Mouse (Mus musculus) lung, embryonic 14.5 days (tissue): ENCODE measurements around the gene Gale. TPM values are rescaled to one million over a fixed set of nuclear protein-coding genes. Genes with fewer than 3 reads are reported as not detected.

Experiments
- ATAC-seq: fragments of 200-750 bp; cut with Nextera tagmentation; 2 replicates; pipeline ENCODE4 v1.8.0; 2017; ENCODE audit warnings: mild to moderate bottlenecking, moderate TSS enrichment, moderate library complexity; ENCODE audit not compliant: insufficient read depth
- DNase-seq: peaks from one replicate; pipeline ENCODE4 v3.0.0-alpha.2; 2015
- H3K27ac ChIP-seq: fragments of 300-500 bp; sonication (generic); 2 replicates; pipeline ENCODE4 v1.5.1; 2014; ENCODE audit warnings: low read depth, mild to moderate bottlenecking, moderate library complexity
- H3K27me3 ChIP-seq: fragments of 300-500 bp; sonication (generic); 2 replicates; pipeline ENCODE4 v1.6.1; 2014; ENCODE audit warnings: low read length, control low read depth; ENCODE audit not compliant: insufficient read depth
- H3K36me3 ChIP-seq: fragments of 300-500 bp; sonication (generic); 2 replicates; pipeline ENCODE4 v1.6.1; 2014; ENCODE audit warnings: control low read depth; ENCODE audit not compliant: insufficient read depth
- H3K4me1 ChIP-seq: fragments of 300-500 bp; sonication (generic); 2 replicates; pipeline ENCODE4 v1.6.1; 2014; ENCODE audit warnings: antibody characterized with exemption, control low read depth; ENCODE audit not compliant: insufficient read depth
- H3K4me2 ChIP-seq: fragments of 300-500 bp; sonication (generic); 2 replicates; pipeline ENCODE4 v1.6.1; 2014; ENCODE audit warnings: mild to moderate bottlenecking
- H3K4me3 ChIP-seq: fragments of 300-500 bp; sonication (generic); 2 replicates; pipeline ENCODE4 v1.5.1; 2014; ENCODE audit warnings: low read depth, low read length
- H3K9ac ChIP-seq: fragments of 300-500 bp; sonication (generic); 2 replicates; pipeline ENCODE4 v1.6.1; 2014
- H3K9me3 ChIP-seq: fragments of 300-500 bp; sonication (generic); 2 replicates; pipeline ENCODE4 v1.6.1; 2016; ENCODE audit warnings: low read depth, low read length, control low read depth
- CTCF ChIP-seq: IDR thresholded peaks from 2 replicates; pipeline ENCODE4 v1.5.1; 2016; ENCODE audit warnings: antibody characterized with exemption, low read depth
- WGBS: fragments of 180-500 bp; shearing (Covaris S2); extraction: QIAGEN DNeasy Blood & Tissue Kit; methylation state at CpG from one replicate; pipeline ENCODE4 v1.1.7; 2014; 5-methylcytosine and 5-hydroxymethylcytosine counted together
- polyA plus RNA-seq: library from polyadenylated mRNA; unstranded; fragments of >200 nt; fragmentation: Nextera tagmentation; extraction: Ambion mirVana; gene quantifications from 2 replicates; pipeline ENCODE4 v1.2.1, GENCODE M21; 2014

The Gale gene
- polyA plus RNA-seq, 1 experiment from 2014 or later = 30.3 TPM

DNA sequence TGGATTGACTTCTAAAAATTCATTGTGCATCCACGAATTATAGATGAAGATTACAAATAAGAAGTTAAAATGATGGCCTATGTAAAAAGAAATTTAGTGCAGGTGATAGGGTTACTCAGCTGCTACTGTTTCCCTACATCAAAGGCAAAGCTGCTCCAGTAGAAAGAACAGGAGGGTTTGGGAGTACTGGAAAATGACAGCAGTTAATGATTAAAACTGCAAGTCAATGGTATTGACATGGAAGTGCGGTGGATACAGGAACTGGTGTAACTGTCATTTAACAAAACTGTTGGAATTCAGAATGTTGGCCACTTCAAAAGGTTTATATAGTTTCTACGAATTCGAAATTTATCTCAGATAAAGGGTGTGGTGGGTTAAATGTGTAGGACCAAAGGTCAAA lies 31.6 kb downstream of the Gale start:
- DNase-seq (no peak), ATAC-seq (no peak)
- Histone ChIP-seq H3K4me1 (no peaks in the 10 kb centered on the region), H3K27ac (no peak overlapping the region), H3K9me3 (peaks cover 5% of the 10 kb centered on the region; the same call in 1 of the 2 replicates), H3K9ac (no peak overlapping the region), H3K27me3 (no peaks in the 10 kb centered on the region), H3K4me3 (no peak overlapping the region), H3K4me2 (no peak overlapping the region), H3K36me3 (no peaks in the 10 kb centered on the region)
- WGBS = 85% methylated on average over 4 of the region's 4 CpGs
- TF ChIP-seq CTCF = no peak

DNA sequence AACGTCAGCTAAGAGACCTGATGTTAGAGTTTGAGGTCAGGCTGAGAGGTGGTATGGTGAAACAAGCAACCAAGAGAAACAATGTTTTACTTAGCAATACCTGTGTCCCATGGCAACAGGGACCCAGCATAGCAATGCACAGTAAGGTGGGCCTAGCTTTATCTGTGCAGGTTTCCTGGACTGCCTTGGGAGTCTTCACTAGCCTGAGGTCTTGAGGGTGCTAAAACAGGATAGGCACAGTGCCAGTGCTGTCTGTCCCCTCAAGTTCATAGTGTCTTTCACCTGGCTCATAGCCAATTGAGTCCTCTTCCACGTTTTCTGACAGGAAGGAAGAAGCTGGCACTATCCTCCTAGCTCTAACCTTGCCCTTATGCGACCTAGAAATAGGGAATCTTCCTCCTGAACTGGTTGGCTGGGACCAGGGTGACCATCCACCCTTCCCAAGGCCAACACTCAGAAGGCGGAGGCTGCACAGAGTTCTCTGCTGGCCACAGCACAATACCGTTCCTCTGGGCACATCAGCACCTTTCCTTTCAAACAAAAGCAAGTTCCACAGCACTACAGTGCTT lies 40.7 kb downstream of the Gale start:
- peaks cover 67% of the 10 kb centered on the region for H3K36me3 ChIP-seq
- no peak overlapping the region for H3K4me3 ChIP-seq
- no peak for TF ChIP-seq CTCF
- no peak for DNase-seq
- no peaks in the 10 kb centered on the region for H3K9me3 ChIP-seq
- no peaks in the 10 kb centered on the region for H3K4me1 ChIP-seq
- no peaks in the 10 kb centered on the region for H3K27me3 ChIP-seq
- no peak overlapping the region for H3K27ac ChIP-seq
- WGBS = 87% methylated on average over 5 of the region's 5 CpGs
- no peak overlapping the region for H3K9ac ChIP-seq
- no peak for ATAC-seq
- H3K4me2 ChIP-seq = no peak overlapping the region

DNA sequence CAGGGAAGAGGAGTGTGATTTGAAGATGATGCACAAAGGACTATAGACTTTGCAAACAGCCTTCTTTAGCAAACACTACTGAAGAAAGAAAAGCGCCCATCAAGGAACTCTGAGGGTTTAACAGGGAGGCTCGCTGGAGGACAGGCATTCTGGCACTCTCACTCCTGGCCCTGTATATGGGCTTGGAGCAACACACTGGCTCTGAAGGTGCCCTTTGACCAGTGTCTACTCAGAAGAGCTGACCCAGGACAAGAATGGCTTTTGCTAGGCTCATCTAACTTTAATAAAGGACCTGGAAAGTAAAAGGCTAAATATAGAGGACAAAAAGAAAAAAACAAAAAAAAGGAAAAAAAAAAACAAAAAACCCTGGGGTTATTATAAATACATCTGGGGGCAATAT lies 41.4 kb downstream of the Gale start:
- Histone ChIP-seq H3K4me1 (no peaks in the 10 kb centered on the region), H3K4me3 (no peak overlapping the region), H3K9me3 (no peaks in the 10 kb centered on the region), H3K9ac (no peak overlapping the region), H3K36me3 (peaks cover 74% of the 10 kb centered on the region), H3K27ac (no peak overlapping the region), H3K4me2 (no peak overlapping the region), H3K27me3 (no peaks in the 10 kb centered on the region)
- no peak for ATAC-seq
- 79% methylated on average over 2 of the region's 2 CpGs for WGBS
- TF ChIP-seq CTCF = no peak
- DNase-seq = no peak

DNA sequence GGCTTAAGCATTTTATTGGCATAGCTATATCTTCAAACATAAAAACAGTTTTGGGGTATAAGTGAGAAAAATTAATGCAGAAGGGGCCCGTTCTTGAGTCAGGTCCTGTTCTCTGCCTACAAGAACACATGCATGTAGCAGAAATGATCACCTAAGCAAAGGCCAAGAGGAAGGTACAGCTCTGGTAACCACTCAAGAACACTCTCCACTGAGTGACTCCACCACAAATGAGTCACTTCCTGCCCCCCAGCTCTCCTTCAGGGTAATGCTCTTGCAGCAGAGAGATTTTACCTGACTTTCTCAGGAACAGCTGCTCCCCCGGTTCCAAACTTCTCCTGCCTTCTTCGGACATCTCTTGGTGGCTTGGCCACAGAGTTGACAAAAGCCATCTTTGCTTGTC lies 43.3 kb downstream of the Gale start:
- Histone ChIP-seq H3K27me3 (no peaks in the 10 kb centered on the region), H3K9me3 (no peaks in the 10 kb centered on the region), H3K36me3 (peaks cover 90% of the 10 kb centered on the region), H3K27ac (no peak overlapping the region), H3K4me3 (no peak overlapping the region), H3K9ac (no peak overlapping the region), H3K4me2 (no peak overlapping the region), H3K4me1 (no peaks in the 10 kb centered on the region)
- no peak for DNase-seq
- no peak for TF ChIP-seq CTCF
- no peak for ATAC-seq
- 74% methylated on average over 3 of the region's 3 CpGs for WGBS

DNA sequence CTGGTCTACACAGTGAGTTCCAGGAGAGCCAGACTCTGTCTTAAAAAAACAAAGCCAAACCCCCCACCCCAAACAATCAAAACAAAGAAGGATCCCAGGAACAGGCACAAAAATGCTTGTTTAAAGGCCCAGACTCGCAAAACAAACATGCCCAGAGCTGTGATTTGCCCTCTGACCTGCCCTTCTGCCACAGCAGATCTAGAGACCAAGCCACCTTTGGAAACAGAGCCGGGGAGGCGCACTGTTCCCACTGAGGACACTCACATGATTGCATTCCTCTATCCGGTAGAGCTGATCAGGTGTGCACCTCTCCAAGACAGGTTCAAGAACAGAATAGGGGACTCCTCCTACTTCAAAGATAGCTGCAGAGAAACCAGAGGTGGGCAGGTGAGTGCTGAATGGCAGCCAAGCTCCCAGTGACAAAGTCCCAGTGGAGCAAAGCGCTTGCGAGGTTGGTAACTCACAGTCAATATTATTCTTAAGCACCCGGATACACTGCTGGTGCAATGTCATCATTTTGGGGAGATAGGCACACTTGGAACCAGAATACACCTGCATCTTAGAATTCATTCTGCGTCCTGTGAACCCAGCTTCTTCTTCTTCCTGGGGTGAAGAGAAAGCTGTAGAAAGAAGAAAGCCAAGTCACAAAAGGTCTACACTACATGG lies 45.4 kb downstream of the Gale start:
- Histone ChIP-seq H3K9me3 (no peaks in the 10 kb centered on the region), H3K9ac (no peak overlapping the region), H3K4me2 (no peak overlapping the region), H3K27me3 (no peaks in the 10 kb centered on the region), H3K4me3 (no peak overlapping the region), H3K4me1 (no peaks in the 10 kb centered on the region), H3K36me3 (peaks cover 91% of the 10 kb centered on the region), H3K27ac (no peak overlapping the region)
- ATAC-seq = no peak
- no peak for TF ChIP-seq CTCF
- no peak for DNase-seq
- WGBS = 79% methylated on average over 8 of the region's 8 CpGs

DNA sequence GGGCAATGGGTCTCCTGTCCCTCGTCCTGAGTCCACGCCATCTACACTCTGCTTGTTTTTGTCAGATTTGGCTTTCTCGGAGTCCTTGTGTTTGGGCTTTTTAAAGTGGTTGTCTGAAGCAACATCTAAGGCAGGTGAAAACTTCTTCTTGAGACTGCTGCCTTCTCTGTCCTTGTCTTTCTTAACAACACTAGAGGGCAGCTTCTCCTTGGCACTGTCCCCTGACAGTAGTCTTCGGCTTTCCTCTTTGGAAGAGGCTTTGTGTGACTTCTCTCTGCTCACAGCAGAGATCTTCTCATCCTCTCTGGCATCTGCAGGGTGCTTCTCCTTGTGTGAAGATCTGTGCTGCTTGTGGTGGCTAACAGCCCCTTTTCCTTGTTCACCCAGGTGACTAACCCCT lies 47.1 kb downstream of the Gale start:
- H3K4me2 ChIP-seq = no peak overlapping the region
- no peak overlapping the region for H3K4me3 ChIP-seq
- no peak for ATAC-seq
- H3K27me3 ChIP-seq = no peaks in the 10 kb centered on the region
- H3K9me3 ChIP-seq = no peaks in the 10 kb centered on the region
- WGBS = 84% methylated on average over 4 of the region's 4 CpGs
- H3K36me3 ChIP-seq = peaks cover 82% of the 10 kb centered on the region
- TF ChIP-seq CTCF = no peak
- H3K4me1 ChIP-seq = no peaks in the 10 kb centered on the region
- no peak for DNase-seq
- H3K9ac ChIP-seq = no peak overlapping the region
- no peak overlapping the region for H3K27ac ChIP-seq

DNA sequence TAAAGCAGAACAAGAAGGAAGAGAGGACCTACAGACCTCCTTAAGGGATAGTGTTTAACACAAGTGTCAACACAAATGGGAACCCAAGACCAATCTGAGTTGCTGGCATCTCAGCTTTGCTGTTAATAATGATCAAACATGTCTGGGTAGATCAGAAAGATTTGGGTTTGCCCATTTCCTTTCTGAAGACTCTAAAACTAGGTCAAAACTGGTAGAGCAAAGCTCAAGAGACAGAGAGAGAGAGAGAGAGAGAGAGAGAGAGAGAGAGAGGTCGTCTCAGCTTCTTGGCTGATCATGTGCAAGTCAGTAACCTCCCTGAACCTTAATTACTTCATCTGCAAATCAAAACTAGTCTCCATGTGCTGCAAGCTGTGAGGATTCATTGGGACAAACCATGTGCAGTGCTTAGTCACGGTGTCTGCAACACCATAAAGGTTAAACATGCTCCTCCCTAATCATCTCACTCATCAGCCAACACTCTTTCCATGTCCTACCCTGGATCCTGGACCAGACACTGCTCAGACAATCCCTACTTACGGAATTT lies 52.6 kb downstream of the Gale start:
- no peak overlapping the region for H3K4me2 ChIP-seq
- 0 out of 2 replicates have a peak, but pooled peaks cover 2% of the 10 kb centered on the region for H3K4me1 ChIP-seq
- H3K4me3 ChIP-seq = no peak overlapping the region
- ATAC-seq (no peak), DNase-seq (no peak)
- no peak overlapping the region for H3K27ac ChIP-seq
- no peak for TF ChIP-seq CTCF
- H3K36me3 ChIP-seq = peaks cover 32% of the 10 kb centered on the region
- WGBS = 69% methylated on average over 3 of the region's 3 CpGs
- H3K9me3 ChIP-seq = no peaks in the 10 kb centered on the region
- no peak overlapping the region for H3K9ac ChIP-seq
- H3K27me3 ChIP-seq = no peaks in the 10 kb centered on the region

Other genes starting within 250 kb of the Gale start
- 0.12 TPM in 1 of 2 replicates, not detected in the other for gene Il22ra1, start 235.6 kb upstream of the Gale start, polyA plus RNA-seq
- not detected in 2 replicates for gene Myom3, start 204.0 kb upstream of the Gale start, polyA plus RNA-seq
- gene Srsf10, start 108.0 kb upstream of the Gale start, polyA plus RNA-seq = 322 and 336 TPM in 2 replicates
- gene Pnrc2, start 89.9 kb upstream of the Gale start, polyA plus RNA-seq = 191 and 206 TPM in 2 replicates
- 0.71 and 0.73 TPM in 2 replicates for gene Cnr2, start 68.3 kb upstream of the Gale start, polyA plus RNA-seq
- 65.1 and 72.7 TPM in 2 replicates for gene Fuca1, start 43.0 kb upstream of the Gale start, polyA plus RNA-seq
- 71.7 and 78.1 TPM in 2 replicates for gene Hmgcl, start 17.3 kb upstream of the Gale start, polyA plus RNA-seq
- 117 and 132 TPM in 2 replicates for gene Lypla2, start 8.9 kb downstream of the Gale start, polyA plus RNA-seq
- 54.6 and 61.5 TPM in 2 replicates for gene Pithd1, start 23.5 kb downstream of the Gale start, polyA plus RNA-seq
- 41.8 and 42.5 TPM in 2 replicates for gene Eloa, start 58.0 kb downstream of the Gale start, polyA plus RNA-seq
- gene Rpl11, start 89.7 kb downstream of the Gale start, polyA plus RNA-seq = 548 and 564 TPM in 2 replicates
- 469 and 477 TPM in 2 replicates for gene Id3, start 179.8 kb downstream of the Gale start, polyA plus RNA-seq
- 5.5 and 6.5 TPM in 2 replicates for gene E2f2, start 208.7 kb downstream of the Gale start, polyA plus RNA-seq
- gene Asap3, start 242.6 kb downstream of the Gale start, polyA plus RNA-seq = 4.4 and 5.4 TPM in 2 replicates